Mouse (Mus musculus) limb, embryonic 12.5 days (tissue): ENCODE measurements around the gene Frem1. TPM values are rescaled to one million over a fixed set of nuclear protein-coding genes. Genes with fewer than 3 reads are reported as not detected.

Source experiments
- ATAC-seq: fragments of 200-750 bp; cut with Nextera tagmentation; 2 replicates; pipeline ENCODE4 v1.8.0; 2017; ENCODE audit warnings: low read depth, moderate TSS enrichment; ENCODE audit not compliant: insufficient number of reproducible peaks, insufficient read depth, low FRiP score, low TSS enrichment
- H3K27ac ChIP-seq: fragments of 300-500 bp; sonication (generic); 2 replicates; pipeline ENCODE4 v1.5.1; 2016; ENCODE audit warnings: mild to moderate bottlenecking, moderate library complexity
- H3K27me3 ChIP-seq: fragments of 300-500 bp; sonication (generic); 2 replicates; pipeline ENCODE4 v1.6.1; 2016; ENCODE audit warnings: mild to moderate bottlenecking, moderate library complexity
- H3K36me3 ChIP-seq: fragments of 300-500 bp; sonication (generic); 2 replicates; pipeline ENCODE4 v1.6.1; 2016; ENCODE audit warnings: mild to moderate bottlenecking, moderate library complexity
- H3K4me1 ChIP-seq: fragments of 300-500 bp; sonication (generic); replicated peaks from 2 replicates; pipeline ENCODE4 v1.6.1; 2016
- H3K4me2 ChIP-seq: fragments of 300-500 bp; sonication (generic); 2 replicates; pipeline ENCODE4 v1.6.1; 2016; ENCODE audit warnings: mild to moderate bottlenecking, moderate library complexity
- H3K4me3 ChIP-seq: fragments of 300-500 bp; sonication (generic); replicated peaks from 2 replicates; pipeline ENCODE4 v1.5.1; 2016; ENCODE audit warnings: mild to moderate bottlenecking
- H3K9ac ChIP-seq: fragments of 300-500 bp; sonication (generic); replicated peaks from 2 replicates; pipeline ENCODE4 v1.6.1; 2016; ENCODE audit warnings: mild to moderate bottlenecking, moderate library complexity
- H3K9me3 ChIP-seq: fragments of 300-500 bp; sonication (generic); 2 replicates; pipeline ENCODE4 v1.6.1; 2016; ENCODE audit warnings: mild to moderate bottlenecking, moderate library complexity
- WGBS: fragments of 180-500 bp; shearing (Covaris S2); methylation state at CpG from one replicate; pipeline ENCODE4 v1.1.7; 2016; 5-methylcytosine and 5-hydroxymethylcytosine counted together
- polyA plus RNA-seq: library from polyadenylated mRNA; unstranded; fragments of >200 nt; fragmentation: Nextera tagmentation; extraction: Ambion mirVana; gene quantifications from 2 replicates; pipeline ENCODE4 v1.2.1, GENCODE M21; 2016

Gene Frem1
- polyA plus RNA-seq, 1 experiment from 2014 or later: 8.9 TPM

GRCm38 (mm10) chr4:82867731-82868445, 184.3 kb downstream of the Frem1 start:
- no peak for ATAC-seq
- H3K4me2 ChIP-seq: no peak overlapping the region
- 74% methylated on average over 5 of the region's 5 CpGs for WGBS

GRCm38 (mm10) chr4:82867111-82867510, 185.0 kb downstream of the Frem1 start:
- H3K4me3 ChIP-seq: no peak overlapping the region
- no peak overlapping the region for H3K4me2 ChIP-seq
- H3K27me3 ChIP-seq: no peaks in the 10 kb centered on the region
- H3K9me3 ChIP-seq: no peaks in the 10 kb centered on the region
- ATAC-seq: no peak
- H3K9ac ChIP-seq: no peak overlapping the region
- H3K27ac ChIP-seq: no peak overlapping the region
- H3K4me1 ChIP-seq: 0 out of 2 replicates have a peak, but pooled peaks cover 1% of the 10 kb centered on the region
- no peaks in the 10 kb centered on the region for H3K36me3 ChIP-seq
- WGBS: 64% methylated on average over 4 of the region's 4 CpGs

More at GRCm38 (mm10) chr4:82867731-82868445, 184.3 kb downstream of the Frem1 start:
- Histone ChIP-seq H3K27ac (no peak overlapping the region), H3K4me1 (0 out of 2 replicates have a peak, but pooled peaks cover 8% of the 10 kb centered on the region), H3K27me3 (no peaks in the 10 kb centered on the region), H3K9me3 (no peaks in the 10 kb centered on the region), H3K4me3 (no peak overlapping the region), H3K36me3 (no peaks in the 10 kb centered on the region), H3K9ac (no peak overlapping the region)

GRCm38 (mm10) chr4:82864974-82865699, 187.0 kb downstream of the Frem1 start:
- Histone ChIP-seq H3K4me2 (no peak overlapping the region), H3K27ac (no peak overlapping the region), H3K27me3 (no peaks in the 10 kb centered on the region), H3K9ac (no peak overlapping the region), H3K36me3 (no peaks in the 10 kb centered on the region), H3K4me3 (no peak overlapping the region), H3K9me3 (no peaks in the 10 kb centered on the region), H3K4me1 (no peaks in the 10 kb centered on the region)
- WGBS: 87% methylated on average over 8 of the region's 8 CpGs
- ATAC-seq: no peak

- Histone ChIP-seq H3K9me3 (no peaks in the 10 kb centered on the region), H3K4me2 (no peak overlapping the region), H3K36me3 (no peaks in the 10 kb centered on the region), H3K4me3 (no peak overlapping the region), H3K4me1 (peaks cover 10% of the 10 kb centered on the region), H3K9ac (no peak overlapping the region), H3K27me3 (no peaks in the 10 kb centered on the region), H3K27ac (no peak overlapping the region)
- no peak for ATAC-seq
- WGBS: 90% methylated on average over 8 of the region's 8 CpGs
Measured at GRCm38 (mm10) chr4:82863316-82863715, 188.8 kb downstream of the Frem1 start.

- no peak overlapping the region for H3K4me3 ChIP-seq
- H3K27me3 ChIP-seq: no peaks in the 10 kb centered on the region
- H3K9me3 ChIP-seq: no peaks in the 10 kb centered on the region
- H3K36me3 ChIP-seq: no peaks in the 10 kb centered on the region
- H3K27ac ChIP-seq: no peak overlapping the region
- WGBS: 86% methylated on average over 2 of the region's 2 CpGs
- H3K4me2 ChIP-seq: no peak overlapping the region
- no peak overlapping the region for H3K9ac ChIP-seq
- no peak for ATAC-seq
- peaks cover 11% of the 10 kb centered on the region for H3K4me1 ChIP-seq
Measured at GRCm38 (mm10) chr4:82861451-82861850, 190.7 kb downstream of the Frem1 start.

- H3K4me1 ChIP-seq: peaks cover 11% of the 10 kb centered on the region
- H3K4me2 ChIP-seq: no peak overlapping the region
- WGBS: 60% methylated on average over 3 of the region's 3 CpGs
- no peaks in the 10 kb centered on the region for H3K9me3 ChIP-seq
- no peak overlapping the region for H3K27ac ChIP-seq
- no peaks in the 10 kb centered on the region for H3K36me3 ChIP-seq
- no peaks in the 10 kb centered on the region for H3K27me3 ChIP-seq
- H3K9ac ChIP-seq: no peak overlapping the region
- ATAC-seq: no peak
- H3K4me3 ChIP-seq: no peak overlapping the region
Measured at GRCm38 (mm10) chr4:82860566-82860965, 191.6 kb downstream of the Frem1 start.

GRCm38 (mm10) chr4:82859131-82860125, 192.7 kb downstream of the Frem1 start, which contains the start of gene Zdhhc21:
Gene Zdhhc21, minus strand, starts transcription at chr4:82859958.
- Histone ChIP-seq H3K36me3 (no peaks in the 10 kb centered on the region), H3K9ac (peak within 1 kb of the TSS; percentile 85), H3K9me3 (no peaks in the 10 kb centered on the region), H3K27ac (peak within 1 kb of the TSS; percentile 77), H3K4me2 (peak within 1 kb of the TSS; percentile 82), H3K4me3 (peak within 1 kb of the TSS; percentile 86), H3K4me1 (peaks cover 11% of the 10 kb centered on the region), H3K27me3 (no peaks in the 10 kb centered on the region)
- peak; percentile 83 for ATAC-seq
- under 1% methylated on average over 75 of the region's 82 CpGs for WGBS

GRCm38 (mm10) chr4:82858431-82859010, 193.6 kb downstream of the Frem1 start:
- no peaks in the 10 kb centered on the region for H3K9me3 ChIP-seq
- no peaks in the 10 kb centered on the region for H3K27me3 ChIP-seq
- H3K4me3 ChIP-seq: peak overlapping the region; percentile 86
- H3K4me2 ChIP-seq: peak overlapping the region; percentile 82
- peaks cover 11% of the 10 kb centered on the region for H3K4me1 ChIP-seq
- WGBS: 27% methylated on average over 4 of the region's 4 CpGs
- no peaks in the 10 kb centered on the region for H3K36me3 ChIP-seq
- no peak for ATAC-seq
- H3K9ac ChIP-seq: peak overlapping the region; percentile 85
- no peak overlapping the region for H3K27ac ChIP-seq

GRCm38 (mm10) chr4:82856986-82857385, 195.2 kb downstream of the Frem1 start:
- peaks cover 11% of the 10 kb centered on the region for H3K4me1 ChIP-seq
- 88% methylated on average over 3 of the region's 3 CpGs for WGBS
- no peak overlapping the region for H3K4me3 ChIP-seq
- H3K9ac ChIP-seq: no peak overlapping the region
- no peaks in the 10 kb centered on the region; the same call in 1 of the 2 replicates for H3K36me3 ChIP-seq
- no peak overlapping the region for H3K4me2 ChIP-seq
- H3K27ac ChIP-seq: no peak overlapping the region
- no peak for ATAC-seq
- no peaks in the 10 kb centered on the region for H3K9me3 ChIP-seq
- no peaks in the 10 kb centered on the region for H3K27me3 ChIP-seq

GRCm38 (mm10) chr4:82853809-82854208, 198.3 kb downstream of the Frem1 start:
- Histone ChIP-seq H3K27ac (no peak overlapping the region), H3K9ac (no peak overlapping the region), H3K4me2 (no peak overlapping the region), H3K27me3 (no peaks in the 10 kb centered on the region), H3K36me3 (no peaks in the 10 kb centered on the region; the same call in 1 of the 2 replicates), H3K9me3 (no peaks in the 10 kb centered on the region), H3K4me1 (peaks cover 7% of the 10 kb centered on the region; the same call in 1 of the 2 replicates), H3K4me3 (no peak overlapping the region)
- WGBS: 91% methylated on average over 2 of the region's 2 CpGs
- ATAC-seq: no peak
